Mouse (Mus musculus) spleen, adult 12 weeks (tissue): ENCODE measurements around the gene Birc7.

Source experiments
- DNase-seq: peaks from one replicate; pipeline ENCODE4 v3.0.0; 2022; ENCODE audit warnings: low spot score

Gene Birc7

GRCm38 (mm10) chr2:180905556-180906221 lies 23.1 kb upstream of the Birc7 start:
- DNase-seq = no peak

- DNase-seq = no peak
These were observed 17.9 kb upstream of the Birc7 start for GRCm38 (mm10) chr2:180910928-180911327.

GRCm38 (mm10) chr2:180915886-180916433 lies 12.9 kb upstream of the Birc7 start:
- no peak for DNase-seq

- no peak for DNase-seq
These were observed 8.7 kb upstream of the Birc7 start for GRCm38 (mm10) chr2:180919913-180920809.

DNA sequence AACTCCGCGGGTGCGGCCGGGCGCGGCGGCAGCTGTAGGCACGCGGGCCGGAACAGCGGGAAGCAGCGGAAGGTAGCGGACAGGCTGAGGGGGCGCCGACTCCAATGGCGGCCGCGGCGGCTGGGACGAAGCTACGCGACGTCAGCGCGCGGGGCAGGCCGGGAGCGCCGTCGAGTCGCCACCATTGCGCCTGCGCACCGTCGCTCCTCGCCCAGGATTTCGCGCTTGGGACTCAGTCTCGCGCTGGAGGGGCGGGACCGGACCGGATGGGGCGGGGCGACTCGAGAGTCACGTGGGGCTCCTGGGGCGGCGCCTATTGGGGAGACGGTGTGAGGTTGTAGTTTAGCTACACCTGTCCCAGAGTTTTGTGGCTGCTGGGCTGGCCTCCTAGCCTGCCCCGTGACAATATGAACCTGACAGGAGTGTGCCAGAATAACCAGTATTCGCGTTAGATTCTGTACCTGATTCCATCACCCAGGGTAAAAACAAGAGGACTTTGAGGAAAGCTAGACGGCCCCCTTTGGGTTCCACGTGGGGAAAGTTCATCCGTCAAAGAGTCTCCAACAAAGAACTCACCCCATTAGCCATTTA lies 7.9 kb upstream of the Birc7 start, which contains the start of gene Ythdf1:
Gene Ythdf1, minus strand, starts transcription at position 140 of the 591 bp plus-strand sequence.
- peak; percentile 99 for DNase-seq

GRCm38 (mm10) chr2:180922739-180923138 lies 6.1 kb upstream of the Birc7 start:
- DNase-seq = no peak

DNA sequence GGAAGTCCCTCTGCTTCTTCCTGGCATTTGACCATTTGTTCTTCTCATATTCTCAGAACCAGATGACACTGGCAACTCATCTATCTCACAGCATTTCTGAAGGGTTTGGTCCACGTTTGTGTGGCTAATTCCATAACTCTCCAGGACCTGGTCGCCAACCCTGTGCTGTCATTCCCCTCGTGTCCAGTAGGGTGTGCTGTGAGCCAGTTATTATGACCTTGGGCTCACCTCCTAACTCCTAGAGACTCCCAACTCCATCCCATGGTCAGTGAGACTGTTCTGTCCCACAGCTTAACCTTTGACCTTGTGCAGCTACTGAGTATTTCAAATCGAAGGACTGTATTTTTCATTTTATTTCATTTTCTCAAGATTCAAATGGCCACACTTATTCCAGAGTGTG lies 3.6 kb upstream of the Birc7 start:
- peak; percentile 53 for DNase-seq

DNA sequence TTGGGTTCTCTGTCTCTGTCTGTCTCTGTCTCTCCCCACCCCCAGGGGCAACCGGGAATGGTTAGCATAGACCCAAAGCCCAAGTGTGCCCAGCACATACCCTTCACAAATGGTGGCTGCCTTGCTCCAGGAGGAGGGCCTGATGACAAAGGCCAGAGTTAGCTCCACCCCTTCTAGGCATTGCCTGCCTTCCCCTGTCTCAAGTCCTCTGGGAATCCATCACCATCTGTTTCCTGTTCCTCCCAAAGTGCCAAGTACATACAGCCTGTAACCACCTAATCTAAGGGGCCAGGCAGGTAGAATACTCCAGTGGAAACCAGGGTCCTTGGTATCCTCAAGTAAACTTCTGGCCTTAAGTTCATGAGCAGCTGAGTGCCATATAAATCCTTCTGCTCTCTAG lies 3.6 kb downstream of the Birc7 start:
- DNase-seq = no peak

GRCm38 (mm10) chr2:180940187-180940586 lies 11.4 kb downstream of the Birc7 start:
- DNase-seq = no peak

DNA sequence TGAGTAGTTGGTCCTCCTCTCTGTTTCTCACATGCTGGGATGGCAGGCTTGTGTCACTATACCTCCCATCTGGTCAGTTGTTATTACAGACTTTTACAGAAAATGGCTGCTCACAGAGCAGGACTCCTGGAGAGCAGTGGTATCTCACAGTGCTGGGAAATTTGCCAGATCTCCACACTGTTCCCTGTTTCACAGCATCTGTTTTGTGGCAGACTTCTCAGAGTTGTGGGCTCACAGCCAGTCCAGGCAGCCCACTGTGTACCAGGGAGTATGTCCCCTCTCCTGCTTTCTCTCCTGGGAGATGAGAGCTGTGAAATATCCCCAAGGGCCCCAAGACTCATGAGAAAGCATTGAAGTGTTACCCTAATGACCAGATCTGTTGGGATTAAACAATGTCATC lies 13.0 kb downstream of the Birc7 start:
- DNase-seq = no peak

DNA sequence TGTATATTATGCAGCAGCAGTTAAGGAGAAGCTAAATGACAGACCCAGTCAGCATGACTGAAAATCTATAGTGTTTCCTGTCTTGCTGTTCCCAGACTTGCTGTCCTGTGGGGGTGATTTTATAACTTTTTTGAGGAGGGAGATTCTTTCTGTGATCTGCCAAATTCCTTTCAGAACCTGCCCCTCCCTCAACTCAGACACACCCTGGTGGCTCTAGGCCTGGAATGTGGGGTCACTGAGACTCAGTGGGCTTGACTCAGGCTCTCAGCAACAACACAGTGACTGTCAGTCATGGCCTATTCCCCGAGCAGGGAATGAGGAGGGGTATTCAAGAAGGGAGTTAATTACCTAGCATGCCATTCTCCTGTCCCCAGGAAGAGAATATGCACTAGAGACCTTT lies 21.1 kb downstream of the Birc7 start:
- DNase-seq = no peak

- no peak for DNase-seq
These were observed 23.9 kb downstream of the Birc7 start for GRCm38 (mm10) chr2:180952731-180953171.

GRCm38 (mm10) chr2:180953638-180954037 lies 24.8 kb downstream of the Birc7 start:
- no peak for DNase-seq

DNA sequence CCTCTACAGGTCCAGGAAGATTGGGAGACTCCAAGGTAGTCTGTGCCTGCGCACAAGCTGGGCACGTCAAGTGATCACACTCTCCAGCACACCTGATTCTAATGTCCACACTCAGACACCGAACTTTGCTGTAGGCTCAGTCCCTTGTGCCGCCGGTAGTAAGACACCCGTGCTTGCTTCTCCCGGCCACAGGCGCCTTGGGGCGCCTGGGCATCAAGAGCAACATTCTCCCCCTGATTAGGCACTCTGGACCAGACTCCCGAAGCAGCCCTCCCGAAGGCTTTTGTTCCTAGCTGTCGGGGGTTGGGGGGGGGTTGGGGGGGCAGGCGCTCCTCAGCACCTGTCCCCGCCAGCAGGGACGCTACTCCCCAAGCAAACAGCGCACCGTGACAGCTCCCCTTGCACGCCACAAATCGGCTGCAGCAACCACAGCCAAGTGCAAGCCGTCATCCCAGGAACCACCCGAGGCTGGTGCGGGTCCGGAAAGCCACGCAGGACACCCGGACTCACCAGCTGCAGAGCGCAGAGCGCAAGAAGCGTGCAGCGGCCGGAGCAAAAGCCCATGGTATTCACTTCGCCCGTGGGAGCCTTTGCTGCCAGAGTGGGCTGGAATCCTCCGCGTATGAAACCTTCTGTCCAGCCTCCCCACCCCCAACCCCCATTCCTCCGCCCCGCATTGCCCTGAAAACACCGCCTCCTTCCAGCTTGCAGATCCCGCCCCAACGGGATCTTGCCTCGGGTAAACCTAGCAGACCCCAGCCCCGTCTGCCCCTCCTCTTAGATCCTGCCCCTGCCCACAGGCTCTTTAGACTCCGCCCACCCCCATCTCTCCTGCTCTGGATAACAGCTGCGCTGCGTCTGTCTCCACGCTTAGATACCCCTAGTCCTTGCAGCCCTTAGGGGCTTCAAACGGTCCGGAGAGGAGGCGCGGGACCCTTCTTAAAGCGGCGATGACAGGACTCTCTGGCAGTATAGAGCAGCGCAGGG lies 25.5 kb downstream of the Birc7 start, which contains the start of gene Nkain4:
Gene Nkain4, minus strand, starts transcription at position 639 of the 987 bp plus-strand sequence.
- no peak for DNase-seq

DNA sequence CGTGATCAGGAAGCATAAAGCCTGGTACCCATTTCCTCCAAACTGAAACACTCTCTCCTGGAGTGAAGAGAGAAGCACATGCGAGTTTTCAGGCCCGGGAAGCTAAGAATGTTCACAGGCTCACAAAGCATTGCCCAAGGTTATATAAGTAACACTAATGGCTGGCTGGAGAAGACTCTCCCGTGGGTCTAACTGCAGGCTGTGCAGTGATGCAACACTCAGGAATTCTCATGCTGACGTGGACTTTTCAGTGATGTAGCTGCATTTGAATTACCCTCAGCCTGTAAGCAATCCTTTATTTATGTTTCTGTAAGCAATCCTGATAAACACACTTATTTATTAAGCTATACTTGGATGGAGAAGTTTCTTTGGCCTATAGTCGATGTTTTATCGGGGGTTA lies 30.8 kb downstream of the Birc7 start:
- DNase-seq = no peak

GRCm38 (mm10) chr2:180960187-180960586 lies 31.4 kb downstream of the Birc7 start:
- DNase-seq = no peak

GRCm38 (mm10) chr2:180962616-180963308 lies 33.9 kb downstream of the Birc7 start:
- no peak for DNase-seq

GRCm38 (mm10) chr2:180963956-180964355 lies 35.1 kb downstream of the Birc7 start:
- DNase-seq = peak; percentile 56

DNA sequence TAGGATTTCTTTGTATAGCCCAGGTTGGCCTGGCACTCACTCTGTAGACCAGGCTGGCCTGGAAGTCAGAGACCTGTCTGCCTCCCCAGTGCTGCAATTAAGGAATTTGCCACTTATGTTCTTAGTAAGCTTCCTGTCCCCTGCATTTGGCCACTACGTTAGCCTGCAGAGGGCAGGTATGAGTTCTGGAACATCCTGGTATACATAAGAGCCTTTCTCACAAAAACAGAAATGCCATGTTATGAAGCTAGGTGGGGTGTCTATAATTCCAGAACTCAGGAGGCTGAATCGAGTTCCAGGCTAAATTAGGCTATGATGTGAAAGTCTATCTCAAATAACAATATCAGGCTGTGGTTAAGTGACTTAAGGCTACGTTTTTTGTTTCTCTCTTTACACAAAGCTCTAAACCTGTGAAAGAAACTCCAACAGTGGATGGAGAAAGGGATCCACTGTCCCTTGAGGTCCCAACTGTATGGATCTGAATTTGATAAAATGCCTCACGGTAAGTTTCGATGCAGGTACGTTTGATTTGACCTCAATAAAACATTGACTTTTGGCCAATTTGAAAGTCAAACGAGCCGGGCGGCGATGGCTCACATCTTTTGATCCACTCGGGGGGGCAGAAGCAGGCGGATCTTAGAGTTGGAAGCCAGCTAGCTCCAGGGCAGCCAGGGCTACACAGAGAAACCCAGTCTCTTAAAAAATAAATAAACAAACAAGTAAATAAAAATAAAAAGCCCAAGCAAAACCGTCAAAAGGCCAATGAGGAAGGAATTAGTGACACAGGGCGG lies 37.5 kb downstream of the Birc7 start:
- DNase-seq = no peak
